Mouse (Mus musculus): ENCODE measurements around the gene Optn.
"Not testable (repeated sequence)": the region's sequence is repeated elsewhere in the genome, so short reads cannot be mapped to it uniquely, and the experiment has no call there.

Optn gene

DNA sequence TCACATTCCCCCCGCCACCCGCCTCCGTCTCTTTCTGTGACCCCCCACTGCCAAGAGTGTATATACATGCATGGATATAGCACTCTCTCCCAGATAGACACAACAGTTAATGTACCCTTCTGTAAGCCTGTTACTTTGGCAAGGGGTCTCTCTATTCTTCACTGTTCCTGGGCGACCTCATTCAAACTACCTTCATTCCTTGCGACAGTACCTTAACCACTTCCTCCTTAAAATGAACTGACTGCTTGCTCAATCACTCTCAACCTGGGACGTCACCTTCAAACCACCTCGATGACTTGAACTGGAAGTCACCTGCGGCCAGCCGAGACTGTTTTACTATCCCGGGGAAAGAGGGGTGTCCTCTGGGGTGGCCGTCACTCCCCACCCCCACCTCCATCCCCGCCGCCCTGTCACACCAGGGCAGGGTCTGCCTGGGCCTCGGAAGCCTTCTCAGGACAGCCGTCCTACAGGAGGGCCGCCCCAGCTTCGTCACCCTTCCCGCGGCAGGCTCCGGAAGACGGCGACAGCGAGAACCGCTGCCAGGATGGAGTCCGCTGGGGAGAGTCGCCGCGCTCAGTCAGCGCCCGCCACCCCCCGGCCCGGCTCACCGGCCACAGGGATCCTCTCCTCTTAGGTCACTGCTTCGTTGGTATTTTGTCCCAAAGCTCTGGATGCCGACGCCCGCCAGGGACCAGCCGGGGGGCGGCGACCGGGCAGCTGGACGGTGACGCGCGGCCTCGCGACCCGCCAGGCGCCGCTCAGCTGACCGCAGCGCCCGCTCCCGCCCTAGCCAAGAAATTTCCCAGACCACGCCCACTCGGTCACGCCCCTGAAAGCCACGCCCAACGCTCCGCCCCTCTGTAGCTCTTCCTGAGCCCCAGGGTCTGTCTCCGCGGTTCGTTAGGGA is at the start of gene Optn:
Gene Optn, minus strand, starts transcription at position 753 of the 907 bp plus-strand sequence.
- DNase-seq, result peak; percentile 94

GRCm38 (mm10) chr2:5112785-5113291 is 49.0 kb upstream of the Optn start:
- DNase-seq, result no peak

DNA sequence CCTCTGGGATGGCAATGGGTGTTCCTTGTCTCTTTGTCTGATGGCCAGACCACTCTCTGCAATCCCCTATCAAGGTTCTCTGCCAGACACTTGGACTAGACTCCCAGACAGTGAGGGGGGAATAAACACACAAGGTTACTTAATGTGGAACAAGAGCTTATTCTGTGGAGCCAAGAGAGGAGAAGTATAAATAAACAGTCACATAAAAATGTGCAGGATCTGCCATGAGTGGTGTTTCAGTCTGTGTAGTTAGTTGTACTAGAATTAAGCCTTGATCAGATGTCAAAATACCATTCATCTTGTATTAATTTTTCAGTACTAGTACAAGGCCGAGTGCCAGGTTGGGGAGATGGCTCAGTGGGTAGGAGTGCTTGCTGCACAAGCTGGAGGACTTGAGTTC is 39.0 kb upstream of the Optn start:
- DNase-seq, result no peak

GRCm38 (mm10) chr2:5101743-5102245 is 37.9 kb upstream of the Optn start:
- DNase-seq, result no peak

DNA sequence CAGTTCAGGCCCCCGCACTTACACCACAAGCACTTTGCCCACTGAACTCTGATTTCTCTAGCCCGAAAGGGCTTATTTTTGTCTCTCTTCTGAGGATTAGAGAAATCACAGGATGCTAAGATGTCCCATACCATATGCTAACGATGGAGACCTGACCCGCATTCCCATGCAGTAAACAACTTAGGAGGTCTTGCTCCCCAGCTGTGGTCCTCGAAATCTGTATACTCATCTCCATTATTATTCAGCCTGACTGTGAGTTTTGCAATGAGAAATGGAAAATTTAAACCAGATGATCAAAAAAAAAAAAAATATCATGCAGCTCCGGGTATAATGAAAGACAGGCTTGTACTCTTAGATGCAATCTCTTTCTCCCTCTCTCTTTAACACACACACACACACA is 35.3 kb upstream of the Optn start:
- DNase-seq, result no peak

DNA sequence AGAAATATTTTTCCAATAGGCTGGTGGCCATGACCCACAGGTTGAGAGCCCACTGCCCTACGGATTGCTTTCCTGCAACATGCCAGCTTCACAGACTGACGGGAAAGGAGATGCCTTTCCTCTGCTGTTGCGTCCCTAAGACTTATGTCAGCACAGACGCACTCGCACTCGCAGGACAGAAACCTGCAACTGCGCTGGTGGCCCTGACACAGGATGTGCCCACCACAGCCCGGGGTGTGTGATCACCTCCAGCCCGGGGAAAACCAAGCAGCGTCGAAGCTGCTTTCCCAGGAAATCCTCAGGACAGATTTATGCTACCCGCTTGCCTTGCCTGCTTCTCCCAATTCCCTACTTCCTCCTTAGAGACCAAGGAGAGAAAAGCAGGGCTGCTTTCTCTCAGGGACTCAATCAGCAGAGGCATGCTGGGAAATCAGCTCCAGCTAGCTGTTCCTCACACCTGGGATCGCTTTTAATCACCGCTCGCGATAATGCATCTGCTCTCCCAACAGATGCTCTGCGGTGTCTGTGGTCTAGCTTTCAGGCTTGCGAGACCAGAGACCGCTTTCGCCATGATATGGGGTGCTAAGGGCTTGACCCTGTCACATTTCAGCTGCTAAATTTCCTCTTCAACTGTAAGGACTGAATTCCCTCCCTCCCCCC is 34.1 kb upstream of the Optn start:
- peak; percentile 21 for DNase-seq

GRCm38 (mm10) chr2:5095316-5095715 is 31.5 kb upstream of the Optn start:
- DNase-seq, result no peak

DNA sequence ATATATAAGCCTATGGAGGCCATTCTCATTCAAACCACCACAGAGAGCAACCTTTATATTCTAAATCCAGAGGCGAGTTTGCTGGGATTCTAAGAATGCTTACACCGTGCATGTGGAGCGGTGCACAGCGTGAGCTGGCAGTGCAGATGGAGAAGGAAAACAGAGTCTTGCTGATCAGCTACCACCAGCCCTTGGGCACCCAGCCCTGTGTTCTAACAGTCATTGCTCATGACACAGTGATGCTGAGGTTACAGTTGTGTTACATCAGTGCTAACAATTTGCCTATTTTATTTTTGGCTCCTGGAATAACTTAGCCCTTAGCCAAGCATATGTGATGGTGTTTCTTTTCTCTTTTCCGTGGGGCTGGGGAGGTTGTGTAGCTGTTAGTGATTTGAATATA is 31.0 kb upstream of the Optn start:
- no peak for DNase-seq

DNA sequence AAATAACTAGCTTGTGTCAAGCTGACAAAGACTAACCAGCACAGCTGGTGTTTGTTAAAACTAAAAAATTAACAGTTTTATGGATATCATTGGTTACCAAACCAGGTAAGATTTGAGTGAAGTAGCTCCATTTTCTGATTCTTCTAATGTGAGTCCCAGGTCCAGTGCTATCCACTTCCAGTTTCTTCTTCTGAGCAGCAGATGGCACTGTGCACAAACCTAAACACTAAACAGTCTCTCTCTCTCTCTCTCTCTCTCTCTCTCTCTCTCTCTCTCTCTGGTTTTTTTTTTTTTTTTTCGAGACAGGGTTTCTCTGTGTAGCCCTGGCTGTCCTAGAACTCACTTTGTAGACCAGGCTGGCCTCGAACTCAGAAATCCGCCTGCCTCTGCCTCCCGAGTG is 26.5 kb upstream of the Optn start:
- peak; percentile 43 for DNase-seq

DNA sequence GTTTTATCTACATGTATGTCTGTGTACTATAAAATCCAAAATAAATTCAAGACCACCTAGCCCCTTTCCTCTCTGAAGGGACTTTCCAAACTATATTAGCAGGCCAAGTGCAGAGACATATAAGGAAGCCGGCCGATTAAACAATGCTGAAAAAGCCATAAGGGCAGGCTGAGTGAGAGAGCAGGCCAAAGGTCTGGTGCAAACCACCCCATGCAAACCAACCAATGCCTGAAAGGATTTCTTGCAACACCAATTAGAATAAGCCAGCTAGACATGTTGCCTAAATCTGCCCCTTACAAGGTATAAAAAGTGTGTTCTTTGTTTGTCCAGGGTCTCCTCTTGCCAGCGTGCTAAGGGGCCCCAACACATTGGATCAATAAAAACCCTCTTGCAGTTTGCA is 23.8 kb upstream of the Optn start:
- no peak for DNase-seq

- no peak for DNase-seq
These were observed 19.9 kb upstream of the Optn start for GRCm38 (mm10) chr2:5083739-5084138.

GRCm38 (mm10) chr2:5080053-5080787 is 16.4 kb upstream of the Optn start:
- DNase-seq, result peak; percentile 75

DNA sequence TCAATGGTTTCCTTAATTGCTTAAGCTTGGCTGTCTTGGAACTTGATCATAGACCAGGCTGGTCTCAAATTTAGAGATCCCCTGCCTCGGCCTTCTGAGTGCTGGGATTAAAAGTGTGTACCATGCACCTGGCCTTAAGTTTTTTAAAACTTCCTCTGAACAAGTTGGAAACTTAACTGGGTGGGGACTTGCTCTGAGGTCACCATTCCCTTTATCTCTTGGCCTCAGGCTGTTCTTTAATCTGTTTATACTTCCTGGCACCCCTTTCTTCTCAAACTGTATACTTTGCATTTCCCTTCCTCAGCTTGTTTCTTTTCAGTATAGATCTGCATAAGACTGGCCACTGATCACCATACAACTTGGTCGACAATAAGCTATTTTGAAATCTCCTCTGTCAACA is 14.1 kb upstream of the Optn start:
- no peak for DNase-seq

GRCm38 (mm10) chr2:5077490-5077889 is 13.6 kb upstream of the Optn start:
- DNase-seq, result no peak

- DNase-seq, result no peak
These were observed 12.0 kb upstream of the Optn start for GRCm38 (mm10) chr2:5075856-5076255.

GRCm38 (mm10) chr2:5075432-5075831 is 11.6 kb upstream of the Optn start:
- no peak for DNase-seq

- no peak for DNase-seq
These were observed 9.9 kb upstream of the Optn start for GRCm38 (mm10) chr2:5073785-5074184.

- DNase-seq, result no peak
These were observed 4.1 kb upstream of the Optn start for GRCm38 (mm10) chr2:5067951-5068350.

GRCm38 (mm10) chr2:5067254-5067653 is 3.4 kb upstream of the Optn start:
- not testable (repeated sequence) for DNase-seq

- no peak for DNase-seq
These were observed 396 bp upstream of the Optn start for GRCm38 (mm10) chr2:5064247-5064646.

DNA sequence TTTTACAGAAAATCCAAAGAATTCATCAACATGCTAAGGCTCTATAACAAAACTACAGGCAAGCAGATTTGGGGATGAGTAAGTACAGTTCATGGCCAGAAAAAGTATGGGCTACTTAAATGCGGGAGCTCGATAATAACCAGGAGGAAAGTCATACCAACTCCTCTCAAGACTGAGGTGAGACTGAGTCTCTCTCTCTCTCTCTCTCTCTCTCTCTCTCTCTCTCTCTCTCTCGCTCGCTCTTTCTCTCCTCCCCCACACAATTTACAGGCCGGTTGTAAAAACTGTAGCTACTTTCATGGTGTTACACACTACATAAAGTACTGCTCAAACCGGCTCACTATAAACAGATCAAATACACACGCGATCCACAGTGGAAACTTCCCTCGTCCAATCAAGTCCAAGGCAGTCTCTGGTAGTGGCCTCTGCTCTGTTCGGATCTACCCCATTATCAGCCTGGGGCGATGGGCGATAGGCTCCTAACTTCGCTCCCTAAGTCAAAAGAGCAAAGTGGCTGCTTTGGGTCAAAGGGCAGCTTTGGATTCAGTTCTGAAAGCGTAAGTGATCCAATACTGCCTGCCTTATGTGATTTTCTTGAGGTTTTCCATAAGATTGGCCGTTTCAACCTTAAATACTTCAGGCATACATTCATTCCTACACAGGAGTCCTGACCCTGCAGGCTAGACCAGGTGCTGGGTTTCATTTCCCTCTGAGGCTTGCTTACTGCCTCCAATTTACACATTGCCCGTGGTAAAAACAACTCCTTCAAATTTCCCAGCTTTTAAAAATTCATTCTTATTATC is 1.2 kb downstream of the Optn start:
- DNase-seq, result no peak

GRCm38 (mm10) chr2:5061133-5061708 is 2.6 kb downstream of the Optn start:
- no peak for DNase-seq
